Mouse (Mus musculus): Measurements from ENCODE around the gene Slc22a23. TPM values are rescaled to one million over a fixed set of nuclear protein-coding genes. Genes with fewer than 3 reads are reported as not detected.

Slc22a23 gene
- polyA plus RNA-seq, 1 experiment from 2014 or later = 6.0 TPM

DNA sequence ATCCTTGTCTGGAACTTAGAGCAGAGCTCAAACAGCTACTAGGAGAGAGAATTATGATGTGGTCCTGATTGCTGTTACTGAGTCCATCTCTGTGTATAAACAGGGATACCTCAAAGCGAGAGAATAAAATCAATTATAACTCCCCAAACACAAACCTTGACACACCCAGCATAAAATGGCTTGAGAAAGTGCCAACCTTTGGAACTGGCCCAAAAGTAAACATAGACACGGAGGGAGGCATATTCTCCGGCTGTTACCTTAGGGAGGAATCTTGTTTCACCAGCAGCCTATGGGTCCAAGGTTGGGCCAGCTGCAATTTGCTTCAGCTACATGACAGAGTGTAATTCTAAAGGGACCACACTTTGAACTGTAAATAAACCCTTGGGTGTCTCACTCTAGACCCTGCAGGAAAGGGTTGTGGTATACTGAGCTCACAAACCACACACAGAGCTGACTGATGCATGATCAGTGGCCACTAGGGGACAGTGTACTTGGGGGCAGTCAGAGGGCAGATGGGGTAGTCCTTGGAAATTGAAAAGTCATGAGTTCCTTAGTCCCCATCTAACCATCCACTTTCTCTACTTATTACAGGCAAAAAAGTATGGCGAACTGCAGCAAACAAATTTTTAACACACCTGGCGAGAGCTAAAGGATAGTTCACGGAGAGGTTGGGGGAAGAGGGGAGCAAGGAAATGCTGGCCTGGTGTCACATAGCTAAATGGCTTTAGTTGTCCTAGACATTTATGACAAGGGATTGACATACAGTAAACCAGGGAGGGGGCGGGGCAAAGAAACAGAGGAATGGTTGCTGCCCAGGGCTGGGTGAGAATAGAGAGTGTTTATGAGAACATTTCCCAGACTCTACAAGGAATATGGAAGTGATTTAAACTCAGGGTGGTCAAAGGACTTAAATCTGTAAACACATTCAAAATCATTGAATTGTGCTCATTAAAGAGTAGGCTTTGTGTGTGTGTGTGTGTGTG is 45.3 kb downstream of the Slc22a23 start:
- no peak overlapping the region for H3K4me2 ChIP-seq (ENCODE audit: low read depth, low read length)
- H3K4me1 ChIP-seq (ENCODE audit: control insufficient read depth, insufficient read depth, low read length) = no peaks in the 10 kb centered on the region
- ATAC-seq (ENCODE audit: low read depth) = peak; percentile 87
- no peaks in the 10 kb centered on the region for H3K36me3 ChIP-seq (ENCODE audit: control insufficient read depth, insufficient read depth, low read length)
- H3K9ac ChIP-seq (ENCODE audit: low read depth, low read length) = no peak overlapping the region
- H3K9me3 ChIP-seq (ENCODE audit: control insufficient read depth, low read length) = no peaks in the 10 kb centered on the region
- peak; percentile 72 for DNase-seq (ENCODE audit: low spot score)
- no peak overlapping the region for H3K4me3 ChIP-seq (ENCODE audit: low read depth, low read length)
- WGBS = 69% methylated on average over 7 of the region's 7 CpGs
- H3K27ac ChIP-seq (replicated peaks; ENCODE audit: low read depth, low read length) = no peak overlapping the region
- no peaks in the 10 kb centered on the region for H3K27me3 ChIP-seq (replicated peaks; ENCODE audit: control insufficient read depth, insufficient read depth, low read length)

DNA sequence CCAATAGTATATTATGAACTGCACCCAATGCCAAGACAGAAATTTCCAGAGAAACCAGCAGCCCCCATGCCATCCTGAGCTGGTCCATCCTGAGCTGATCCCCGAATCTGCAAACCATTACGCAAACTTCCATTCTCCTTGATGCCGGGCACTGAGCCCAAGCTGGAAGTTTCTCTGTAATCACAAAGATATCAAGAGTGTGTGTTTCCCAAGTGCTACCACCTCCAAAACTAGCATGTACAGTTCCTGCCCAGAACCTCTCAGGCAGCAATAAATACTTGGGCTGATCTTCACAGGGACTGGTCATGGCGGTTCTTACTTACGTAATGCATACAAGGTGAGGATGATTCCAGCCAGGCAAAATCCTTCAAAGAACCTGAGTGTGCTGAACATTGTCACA is 46.3 kb downstream of the Slc22a23 start:
- Histone ChIP-seq H3K27ac (replicated peaks; ENCODE audit: low read depth, low read length) (no peak overlapping the region), H3K36me3 (ENCODE audit: control insufficient read depth, insufficient read depth, low read length) (no peaks in the 10 kb centered on the region), H3K9me3 (ENCODE audit: control insufficient read depth, low read length) (no peaks in the 10 kb centered on the region), H3K4me1 (ENCODE audit: control insufficient read depth, insufficient read depth, low read length) (no peaks in the 10 kb centered on the region), H3K4me2 (ENCODE audit: low read depth, low read length) (no peak overlapping the region), H3K27me3 (replicated peaks; ENCODE audit: control insufficient read depth, insufficient read depth, low read length) (no peaks in the 10 kb centered on the region), H3K9ac (ENCODE audit: low read depth, low read length) (no peak overlapping the region), H3K4me3 (ENCODE audit: low read depth, low read length) (no peak overlapping the region)
- no peak for ATAC-seq (ENCODE audit: low read depth)
- WGBS = over 99% methylated on average over 5 of the region's 5 CpGs
- DNase-seq (ENCODE audit: low spot score) = no peak

- DNase-seq (ENCODE audit: low spot score) = no peak
- H3K4me1 ChIP-seq (ENCODE audit: control insufficient read depth, insufficient read depth, low read length) = no peaks in the 10 kb centered on the region
- H3K9me3 ChIP-seq (ENCODE audit: control insufficient read depth, low read length) = no peaks in the 10 kb centered on the region
- H3K4me2 ChIP-seq (ENCODE audit: low read depth, low read length) = no peak overlapping the region
- no peak overlapping the region for H3K27ac ChIP-seq (replicated peaks; ENCODE audit: low read depth, low read length)
- no peak overlapping the region for H3K9ac ChIP-seq (ENCODE audit: low read depth, low read length)
- WGBS = 91% methylated on average over 6 of the region's 6 CpGs
- no peaks in the 10 kb centered on the region for H3K36me3 ChIP-seq (ENCODE audit: control insufficient read depth, insufficient read depth, low read length)
- no peak for ATAC-seq (ENCODE audit: low read depth)
- no peaks in the 10 kb centered on the region for H3K27me3 ChIP-seq (replicated peaks; ENCODE audit: control insufficient read depth, insufficient read depth, low read length)
- no peak overlapping the region for H3K4me3 ChIP-seq (ENCODE audit: low read depth, low read length)
Observed at GRCm38 (mm10) chr13:34298061-34298460, 46.9 kb downstream of the Slc22a23 start.

DNA sequence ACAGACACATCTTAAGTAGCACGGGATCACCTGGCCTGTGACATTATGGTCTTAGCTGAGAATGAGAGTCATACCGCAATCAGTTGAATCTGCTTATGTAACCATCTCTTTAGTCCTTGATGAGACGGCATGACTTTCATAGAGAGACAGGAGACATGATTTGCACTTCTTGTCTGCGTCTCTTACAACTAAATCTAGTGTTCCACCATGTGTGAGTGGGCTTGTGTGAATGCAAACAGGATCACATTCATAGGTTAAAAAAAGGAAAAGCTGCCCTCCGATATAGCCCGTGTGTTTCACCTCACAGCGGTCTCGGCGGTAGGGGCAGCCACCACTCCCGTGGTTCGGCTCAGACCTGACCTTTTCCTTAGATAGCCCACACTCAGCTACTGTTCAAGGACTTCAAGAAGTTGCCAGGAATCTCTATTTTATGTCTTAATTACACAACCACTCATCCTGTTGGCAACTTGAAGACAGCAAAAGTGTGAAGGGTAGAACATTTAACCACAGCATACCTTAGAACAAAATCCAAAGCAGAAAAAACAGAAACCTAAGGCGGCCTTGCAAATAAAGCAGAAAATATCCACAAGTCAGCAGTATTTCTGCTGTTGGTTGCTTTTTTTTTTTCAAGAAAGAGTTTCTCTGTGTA is 49.1 kb downstream of the Slc22a23 start:
- no peak overlapping the region for H3K4me2 ChIP-seq (ENCODE audit: low read depth, low read length)
- H3K4me3 ChIP-seq (ENCODE audit: low read depth, low read length) = no peak overlapping the region
- DNase-seq (ENCODE audit: low spot score) (no peak), ATAC-seq (ENCODE audit: low read depth) (no peak)
- H3K36me3 ChIP-seq (ENCODE audit: control insufficient read depth, insufficient read depth, low read length) = no peaks in the 10 kb centered on the region
- whole genome bisulfite sequencing = 85% methylated on average over 12 of the region's 12 CpGs
- H3K9me3 ChIP-seq (ENCODE audit: control insufficient read depth, low read length) = no peaks in the 10 kb centered on the region
- no peaks in the 10 kb centered on the region for H3K4me1 ChIP-seq (ENCODE audit: control insufficient read depth, insufficient read depth, low read length)
- H3K9ac ChIP-seq (ENCODE audit: low read depth, low read length) = no peak overlapping the region
- H3K27ac ChIP-seq (replicated peaks; ENCODE audit: low read depth, low read length) = no peak overlapping the region
- no peaks in the 10 kb centered on the region for H3K27me3 ChIP-seq (replicated peaks; ENCODE audit: control insufficient read depth, insufficient read depth, low read length)

DNA sequence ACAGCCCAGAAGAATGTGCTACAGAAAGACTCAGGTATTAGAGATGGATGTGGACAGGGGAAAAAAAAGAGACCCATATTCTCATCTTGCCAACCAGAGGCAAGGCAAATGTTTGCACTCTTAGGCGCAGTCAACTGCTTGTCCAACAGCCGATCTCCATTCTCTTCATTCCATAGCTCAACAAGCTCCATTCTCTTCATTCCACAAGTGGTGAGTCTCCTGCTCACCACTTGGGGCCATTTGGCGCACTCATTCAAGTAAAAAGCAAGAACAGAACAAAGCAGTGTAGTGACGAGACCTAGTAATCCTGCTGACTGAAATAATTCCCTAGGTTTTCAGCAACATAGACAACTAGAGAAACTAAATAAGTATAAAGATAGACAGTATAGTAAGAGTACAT is 50.8 kb downstream of the Slc22a23 start:
- DNase-seq (ENCODE audit: low spot score) = no peak
- H3K36me3 ChIP-seq (ENCODE audit: control insufficient read depth, insufficient read depth, low read length) = no peaks in the 10 kb centered on the region

DNA sequence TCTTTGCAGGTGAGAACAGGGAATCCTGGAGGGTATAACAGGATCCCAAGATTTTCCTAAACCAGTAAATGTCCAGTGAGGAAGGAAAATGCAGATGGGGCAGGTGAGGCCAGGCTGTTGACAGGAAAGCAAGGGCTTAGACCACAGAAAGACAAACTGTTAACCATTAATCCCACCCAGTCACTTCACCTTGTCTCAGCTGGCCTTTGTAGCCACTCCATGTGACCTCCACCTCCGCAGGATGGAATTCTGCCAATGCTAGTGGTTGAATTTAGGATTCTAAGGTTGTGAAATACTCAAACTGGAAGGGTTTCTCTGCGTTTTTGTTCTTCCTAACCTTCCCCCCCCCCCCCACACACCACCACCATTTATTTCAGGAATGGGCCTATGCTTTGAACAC is 52.9 kb downstream of the Slc22a23 start:
- Histone ChIP-seq H3K9ac (ENCODE audit: low read depth, low read length) (no peak overlapping the region), H3K27me3 (replicated peaks; ENCODE audit: control insufficient read depth, insufficient read depth, low read length) (no peaks in the 10 kb centered on the region), H3K4me3 (ENCODE audit: low read depth, low read length) (no peak overlapping the region), H3K4me2 (ENCODE audit: low read depth, low read length) (no peak overlapping the region), H3K9me3 (ENCODE audit: control insufficient read depth, low read length) (no peaks in the 10 kb centered on the region), H3K4me1 (ENCODE audit: control insufficient read depth, insufficient read depth, low read length) (no peaks in the 10 kb centered on the region), H3K27ac (replicated peaks; ENCODE audit: low read depth, low read length) (no peak overlapping the region), H3K36me3 (ENCODE audit: control insufficient read depth, insufficient read depth, low read length) (no peaks in the 10 kb centered on the region)
- 51% methylated on average over 2 of the region's 2 CpGs for WGBS
- ATAC-seq (ENCODE audit: low read depth) = no peak
- DNase-seq (ENCODE audit: low spot score) = no peak

More for the DNA sequence above, 50.8 kb downstream of the Slc22a23 start:
- Histone ChIP-seq H3K27ac (replicated peaks; ENCODE audit: low read depth, low read length) (no peak overlapping the region), H3K4me2 (ENCODE audit: low read depth, low read length) (no peak overlapping the region), H3K9me3 (ENCODE audit: control insufficient read depth, low read length) (no peaks in the 10 kb centered on the region), H3K9ac (ENCODE audit: low read depth, low read length) (no peak overlapping the region), H3K4me3 (ENCODE audit: low read depth, low read length) (no peak overlapping the region), H3K27me3 (replicated peaks; ENCODE audit: control insufficient read depth, insufficient read depth, low read length) (no peaks in the 10 kb centered on the region), H3K4me1 (ENCODE audit: control insufficient read depth, insufficient read depth, low read length) (no peaks in the 10 kb centered on the region)
- 71% methylated on average over 4 of the region's 4 CpGs for WGBS
- ATAC-seq (ENCODE audit: low read depth) = no peak

DNA sequence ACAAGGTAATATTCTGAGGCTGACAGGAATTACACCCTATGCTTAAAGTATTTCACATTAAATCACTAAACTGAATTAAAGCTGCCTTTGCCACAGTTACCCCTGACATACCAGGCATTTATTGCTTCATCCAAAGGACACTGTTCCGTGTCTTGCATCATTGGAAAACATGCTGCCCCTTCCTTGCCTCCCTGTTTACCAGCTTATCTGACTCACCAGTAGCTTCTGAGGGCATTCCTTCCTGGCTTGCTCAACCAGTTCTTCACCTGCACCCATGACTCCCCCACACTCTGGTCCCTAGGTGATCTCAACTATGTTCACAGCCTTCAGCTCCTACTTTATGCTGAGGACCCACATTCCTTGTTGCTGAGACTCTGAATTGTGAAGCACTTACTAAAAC is 54.6 kb downstream of the Slc22a23 start:
- no peak overlapping the region for H3K27ac ChIP-seq (replicated peaks; ENCODE audit: low read depth, low read length)
- H3K9ac ChIP-seq (ENCODE audit: low read depth, low read length) = no peak overlapping the region
- no peak overlapping the region for H3K4me3 ChIP-seq (ENCODE audit: low read depth, low read length)
- no peak overlapping the region for H3K4me2 ChIP-seq (ENCODE audit: low read depth, low read length)
- peak; percentile 30 for DNase-seq (ENCODE audit: low spot score)
- H3K9me3 ChIP-seq (ENCODE audit: control insufficient read depth, low read length) = no peaks in the 10 kb centered on the region
- no peaks in the 10 kb centered on the region for H3K36me3 ChIP-seq (ENCODE audit: control insufficient read depth, insufficient read depth, low read length)
- no peak for ATAC-seq (ENCODE audit: low read depth)
- no peaks in the 10 kb centered on the region for H3K4me1 ChIP-seq (ENCODE audit: control insufficient read depth, insufficient read depth, low read length)
- no peaks in the 10 kb centered on the region for H3K27me3 ChIP-seq (replicated peaks; ENCODE audit: control insufficient read depth, insufficient read depth, low read length)
- 91% methylated on average over 1 of the region's 1 CpGs for whole genome bisulfite sequencing

- Histone ChIP-seq H3K9me3 (ENCODE audit: control insufficient read depth, low read length) (no peaks in the 10 kb centered on the region), H3K36me3 (ENCODE audit: control insufficient read depth, insufficient read depth, low read length) (no peaks in the 10 kb centered on the region), H3K4me1 (ENCODE audit: control insufficient read depth, insufficient read depth, low read length) (no peaks in the 10 kb centered on the region), H3K4me2 (ENCODE audit: low read depth, low read length) (no peak overlapping the region), H3K27ac (replicated peaks; ENCODE audit: low read depth, low read length) (no peak overlapping the region), H3K27me3 (replicated peaks; ENCODE audit: control insufficient read depth, insufficient read depth, low read length) (no peaks in the 10 kb centered on the region), H3K4me3 (ENCODE audit: low read depth, low read length) (no peak overlapping the region), H3K9ac (ENCODE audit: low read depth, low read length) (no peak overlapping the region)
- ATAC-seq (ENCODE audit: low read depth) = no peak
- no peak for DNase-seq (ENCODE audit: low spot score)
- WGBS = 82% methylated on average over 2 of the region's 2 CpGs
Observed at GRCm38 (mm10) chr13:34289567-34289966, 55.4 kb downstream of the Slc22a23 start.
